Mouse (Mus musculus) intestine, embryonic 14.5 days (tissue): Measurements from ENCODE around the gene Gm7075. TPM values are rescaled to one million over a fixed set of nuclear protein-coding genes. Genes with fewer than 3 reads are reported as not detected.
A peak's percentile ranks its signal among the peaks of the same experiment; 100 is the strongest.

ENCODE experiments used
- ATAC-seq: fragments of 200-750 bp; cut with Nextera tagmentation; replicated peaks from 2 replicates; pipeline ENCODE4 v1.8.0; 2017; ENCODE audit warnings: low read depth, moderate number of reproducible peaks, moderate TSS enrichment, moderate library complexity; ENCODE audit not compliant: low FRiP score, low TSS enrichment
- DNase-seq: peaks from one replicate; pipeline ENCODE4 v3.0.0-alpha.2; 2018; ENCODE audit warnings: low spot score
- H3K27ac ChIP-seq: fragments of 300-500 bp; sonication (generic); 2 replicates; pipeline ENCODE4 v1.5.1; 2014; ENCODE audit warnings: low read depth, mild to moderate bottlenecking, control low read depth
- H3K27me3 ChIP-seq: fragments of 300-500 bp; sonication (generic); replicated peaks from 2 replicates; pipeline ENCODE4 v1.6.1; 2014; ENCODE audit warnings: low read length, control low read depth; ENCODE audit not compliant: control insufficient read depth, insufficient read depth
- H3K36me3 ChIP-seq: fragments of 300-500 bp; sonication (generic); 2 replicates; pipeline ENCODE4 v1.6.1; 2014; ENCODE audit warnings: low read length, control low read depth; ENCODE audit not compliant: control insufficient read depth, insufficient read depth
- H3K4me1 ChIP-seq: fragments of 300-500 bp; sonication (generic); replicated peaks from 2 replicates; pipeline ENCODE4 v1.6.1; 2014; ENCODE audit warnings: low read length, control low read depth, mixed read lengths; ENCODE audit not compliant: control insufficient read depth, insufficient read depth
- H3K4me2 ChIP-seq: fragments of 300-500 bp; sonication (generic); 2 replicates; pipeline ENCODE4 v1.6.1; 2014; ENCODE audit warnings: low read length
- H3K4me3 ChIP-seq: fragments of 300-500 bp; sonication (generic); 2 replicates; pipeline ENCODE4 v1.5.1; 2014; ENCODE audit warnings: low read depth, low read length, control low read depth, mixed read lengths
- H3K9ac ChIP-seq: fragments of 300-500 bp; sonication (generic); 2 replicates; pipeline ENCODE4 v1.6.1; 2014; ENCODE audit warnings: mild to moderate bottlenecking, low read length
- H3K9me3 ChIP-seq: fragments of 300-500 bp; sonication (generic); 2 replicates; pipeline ENCODE4 v1.6.1; 2016; ENCODE audit warnings: low read length, control low read depth; ENCODE audit not compliant: control insufficient read depth
- WGBS: fragments of 180-500 bp; shearing (Covaris S2); extraction: QIAGEN DNeasy Blood & Tissue Kit; methylation state at CpG from one replicate; pipeline ENCODE4 v1.1.7; 2014; 5-methylcytosine and 5-hydroxymethylcytosine counted together
- polyA plus RNA-seq: library from polyadenylated mRNA; unstranded; fragments of >200 nt; fragmentation: Nextera tagmentation; extraction: Ambion mirVana; gene quantifications from 2 replicates; pipeline ENCODE4 v1.2.1, GENCODE M21; 2014

Gm7075 gene
- polyA plus RNA-seq, 1 experiment from 2014 or later, result not detected

DNA sequence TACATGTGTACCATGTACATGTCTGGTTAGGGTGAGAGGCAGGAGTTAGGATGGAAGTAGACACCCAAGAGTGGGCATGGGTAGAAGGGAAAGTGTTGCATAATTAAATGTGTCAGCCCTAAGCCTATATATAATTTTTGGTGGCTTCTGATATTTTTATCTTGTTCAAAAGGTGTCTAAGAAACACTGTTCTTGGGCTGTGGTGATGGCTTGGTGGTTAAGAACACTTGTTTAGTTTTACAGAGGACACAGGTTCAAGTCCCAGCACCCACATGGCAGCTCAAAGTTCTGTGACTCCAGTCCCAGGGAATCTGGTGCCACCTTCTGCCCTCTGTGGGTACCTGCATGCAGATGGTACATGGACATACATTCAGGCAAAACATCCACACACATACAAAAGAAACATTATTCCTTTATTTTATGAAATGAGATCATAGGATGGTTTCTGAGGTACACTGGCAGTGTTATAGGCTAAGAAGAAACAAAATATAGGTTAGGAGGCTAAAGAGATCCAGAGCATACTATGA, 17.2 kb upstream of the Gm7075 start:
- H3K27me3 ChIP-seq, result no peaks in the 10 kb centered on the region
- no peak overlapping the region for H3K9ac ChIP-seq
- H3K9me3 ChIP-seq, result no peaks in the 10 kb centered on the region
- no peak overlapping the region for H3K4me2 ChIP-seq
- no peaks in the 10 kb centered on the region for H3K36me3 ChIP-seq
- ATAC-seq (no peak), DNase-seq (no peak)
- H3K4me3 ChIP-seq, result no peak overlapping the region
- no peak overlapping the region for H3K27ac ChIP-seq
- no peaks in the 10 kb centered on the region for H3K4me1 ChIP-seq

DNA sequence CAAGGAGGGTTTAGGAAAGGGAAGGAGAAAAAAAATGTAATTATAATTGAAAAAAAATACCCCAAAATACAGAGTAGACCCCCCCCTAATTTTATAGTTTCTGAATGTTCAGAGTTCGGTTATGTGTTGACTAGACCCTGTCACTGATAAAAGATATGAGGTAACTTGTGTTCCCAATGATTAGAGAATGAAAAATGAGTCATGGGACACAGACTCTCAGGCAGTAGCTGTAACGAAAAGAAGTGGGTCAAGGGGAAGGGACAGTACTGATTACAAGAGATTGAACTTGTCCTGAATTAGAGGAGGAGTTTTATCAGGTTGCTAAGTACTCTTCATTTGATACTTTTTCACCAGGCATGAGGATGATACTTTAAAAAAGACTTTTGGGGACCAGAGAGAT, 11.3 kb upstream of the Gm7075 start:
- no peaks in the 10 kb centered on the region for H3K27me3 ChIP-seq
- no peak for DNase-seq
- no peaks in the 10 kb centered on the region; the same call in 1 of the 2 replicates for H3K4me1 ChIP-seq
- no peak for ATAC-seq
- H3K9ac ChIP-seq, result no peak overlapping the region
- no peak overlapping the region for H3K4me2 ChIP-seq
- H3K27ac ChIP-seq, result no peak overlapping the region
- no peaks in the 10 kb centered on the region for H3K36me3 ChIP-seq
- no peak overlapping the region for H3K4me3 ChIP-seq
- no peaks in the 10 kb centered on the region for H3K9me3 ChIP-seq
- WGBS, result 71% methylated on average over 2 of the region's 2 CpGs

DNA sequence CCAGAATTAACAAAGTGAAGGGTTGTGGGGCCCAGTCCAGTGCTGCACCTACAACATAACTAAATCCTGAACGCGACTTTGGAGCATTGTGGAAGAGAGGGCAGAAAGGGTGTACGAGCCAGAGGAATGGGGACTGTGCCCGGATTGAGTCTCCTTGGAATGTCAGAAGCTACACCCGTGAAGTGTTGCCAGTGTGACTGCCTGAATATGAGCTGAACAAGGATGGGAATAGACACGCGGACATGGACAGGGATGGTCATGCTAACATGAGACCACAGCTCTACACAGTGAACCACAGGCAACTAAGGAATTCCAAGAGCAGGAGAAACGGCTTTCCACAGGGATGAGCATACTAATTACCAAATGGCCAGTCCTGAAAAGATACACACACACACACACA, 10.5 kb upstream of the Gm7075 start:
- no peaks in the 10 kb centered on the region for H3K27me3 ChIP-seq
- ATAC-seq (no peak), DNase-seq (no peak)
- H3K9ac ChIP-seq, result no peak overlapping the region
- H3K36me3 ChIP-seq, result no peaks in the 10 kb centered on the region
- H3K4me3 ChIP-seq, result no peak overlapping the region
- no peaks in the 10 kb centered on the region for H3K9me3 ChIP-seq
- H3K4me1 ChIP-seq, result no peaks in the 10 kb centered on the region; the same call in 1 of the 2 replicates
- 89% methylated on average over 8 of the region's 8 CpGs for WGBS
- H3K4me2 ChIP-seq, result no peak overlapping the region
- no peak overlapping the region for H3K27ac ChIP-seq

DNA sequence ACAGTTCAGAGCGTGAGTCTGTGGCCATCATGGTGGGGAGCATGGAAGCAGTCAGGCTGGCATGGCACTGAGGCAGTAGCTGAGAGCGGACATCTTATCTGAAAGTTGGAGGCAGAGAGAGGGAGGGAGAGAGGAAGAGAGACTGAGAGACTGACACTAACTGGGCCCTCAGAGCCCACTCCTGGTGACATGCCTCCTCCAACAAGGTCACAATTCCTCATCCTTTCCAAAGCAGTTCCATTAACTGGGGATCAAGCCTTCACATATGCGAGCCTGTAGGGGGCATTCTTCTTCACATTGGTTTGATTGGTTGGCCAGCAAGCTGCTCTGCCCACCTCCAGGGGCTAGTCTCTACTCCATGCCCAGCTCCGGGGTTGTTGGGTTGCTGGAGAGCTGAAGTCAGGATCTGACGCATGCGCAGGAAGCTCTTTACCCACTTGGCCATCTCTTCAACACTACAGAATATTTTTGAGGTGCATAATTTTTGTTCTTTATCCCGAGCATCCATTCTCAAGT, 9.7 kb upstream of the Gm7075 start:
- Histone ChIP-seq H3K4me3 (no peak overlapping the region), H3K36me3 (no peaks in the 10 kb centered on the region), H3K4me1 (no peaks in the 10 kb centered on the region; the same call in 1 of the 2 replicates), H3K9me3 (no peaks in the 10 kb centered on the region), H3K4me2 (no peak overlapping the region), H3K27ac (no peak overlapping the region), H3K27me3 (no peaks in the 10 kb centered on the region), H3K9ac (no peak overlapping the region)
- 91% methylated on average over 7 of the region's 7 CpGs for WGBS
- ATAC-seq (no peak), DNase-seq (no peak)

DNA sequence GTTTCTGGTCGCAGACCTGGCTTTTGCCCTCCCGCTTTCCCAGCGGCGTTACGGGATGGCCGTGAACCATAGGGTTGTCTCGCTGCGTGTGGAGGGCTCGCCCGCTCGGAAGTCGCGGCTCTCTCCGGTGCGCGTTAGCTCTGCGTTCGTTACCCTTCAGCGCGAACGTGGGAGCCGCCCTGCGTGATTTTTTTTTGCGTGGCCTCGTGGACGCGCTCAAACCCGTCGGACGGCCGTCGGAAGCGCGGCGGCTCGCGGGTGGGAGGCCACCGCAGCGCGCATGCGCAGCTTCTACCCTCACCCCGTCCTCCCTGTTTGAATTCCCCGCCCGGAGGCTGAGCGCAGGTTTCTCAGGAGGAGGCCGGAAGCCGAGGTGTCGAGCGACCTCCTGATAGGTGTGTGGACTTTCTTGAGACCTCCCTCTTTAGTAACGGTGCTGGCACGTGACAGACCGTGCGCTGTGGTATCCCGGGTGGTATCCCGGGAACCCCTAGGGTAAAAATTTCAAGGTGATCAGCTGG, 8.3 kb upstream of the Gm7075 start, which contains the start of gene Ctnna3:
Ctnna3 (plus strand) TSS at position 314 of the 521 bp plus-strand sequence.
- H3K9me3 ChIP-seq, result no peaks in the 10 kb centered on the region
- peak within 1 kb of the TSS; percentile 80 for H3K27ac ChIP-seq
- DNase-seq (no peak), ATAC-seq (peak; percentile 96)
- no peaks in the 10 kb centered on the region for H3K27me3 ChIP-seq
- H3K9ac ChIP-seq, result peak within 1 kb of the TSS; percentile 83
- H3K36me3 ChIP-seq, result no peaks in the 10 kb centered on the region
- H3K4me2 ChIP-seq, result peak within 1 kb of the TSS; percentile 55
- WGBS, result under 1% methylated on average over 55 of the region's 55 CpGs
- H3K4me3 ChIP-seq, result peak within 1 kb of the TSS; percentile 84
- no peaks in the 10 kb centered on the region; the same call in 1 of the 2 replicates for H3K4me1 ChIP-seq

DNA sequence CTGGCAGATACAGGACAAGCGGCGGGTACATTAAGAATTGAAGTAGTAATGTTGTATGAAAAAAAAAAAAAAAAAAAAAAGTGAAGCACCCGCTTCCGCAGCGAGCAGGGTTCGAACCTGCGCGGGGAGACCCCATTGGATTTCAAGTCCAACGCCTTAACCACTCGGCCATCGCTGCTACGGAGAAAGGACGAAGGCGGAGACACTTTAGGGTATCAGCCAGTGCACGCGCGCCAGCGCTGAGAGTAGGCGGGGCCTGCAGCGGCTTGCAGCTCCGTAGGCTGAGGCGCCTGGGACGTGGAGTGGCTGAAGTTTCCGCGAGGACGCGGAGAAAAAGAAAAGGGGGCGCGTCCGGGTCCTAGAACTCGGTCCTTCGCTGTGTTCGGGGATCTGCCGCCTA, 7.8 kb upstream of the Gm7075 start:
- Histone ChIP-seq H3K4me1 (no peaks in the 10 kb centered on the region; the same call in 1 of the 2 replicates), H3K36me3 (no peaks in the 10 kb centered on the region), H3K4me3 (peak overlapping the region; percentile 84), H3K27ac (peak overlapping the region; percentile 80), H3K4me2 (peak overlapping the region; percentile 55), H3K9me3 (no peaks in the 10 kb centered on the region), H3K27me3 (no peaks in the 10 kb centered on the region), H3K9ac (peak overlapping the region; percentile 83)
- 0% methylated on average over 34 of the region's 34 CpGs for WGBS
- ATAC-seq (peak; percentile 96), DNase-seq (peak; percentile 100)

GRCm38 (mm10) chr10:63429023-63429340, 7.4 kb upstream of the Gm7075 start:
- Histone ChIP-seq H3K9me3 (no peaks in the 10 kb centered on the region), H3K9ac (peak overlapping the region; percentile 40), H3K4me2 (peak overlapping the region; percentile 55), H3K27ac (no peak overlapping the region; the same call in 1 of the 2 replicates), H3K36me3 (no peaks in the 10 kb centered on the region), H3K4me1 (no peaks in the 10 kb centered on the region; the same call in 1 of the 2 replicates), H3K27me3 (no peaks in the 10 kb centered on the region), H3K4me3 (peak overlapping the region; percentile 84)
- no peak for DNase-seq
- 3% methylated on average over 11 of the region's 11 CpGs for WGBS
- no peak for ATAC-seq

GRCm38 (mm10) chr10:63428243-63429022, 6.8 kb upstream of the Gm7075 start:
- no peak for ATAC-seq
- no peak overlapping the region; the same call in 1 of the 2 replicates for H3K27ac ChIP-seq
- DNase-seq, result peak; percentile 84
- no peaks in the 10 kb centered on the region for H3K36me3 ChIP-seq
- H3K27me3 ChIP-seq, result no peaks in the 10 kb centered on the region
- H3K9me3 ChIP-seq, result no peaks in the 10 kb centered on the region
- no peaks in the 10 kb centered on the region; the same call in 1 of the 2 replicates for H3K4me1 ChIP-seq
- H3K4me2 ChIP-seq, result peak overlapping the region; percentile 55
- H3K4me3 ChIP-seq, result peak overlapping the region; percentile 84
- H3K9ac ChIP-seq, result peak overlapping the region; percentile 40
- WGBS, result 19% methylated on average over 19 of the region's 19 CpGs
